Mouse (Mus musculus): Measurements from ENCODE around the gene Elk1. TPM values are rescaled to one million over a fixed set of nuclear protein-coding genes. Genes with fewer than 3 reads are reported as not detected.

Elk1 gene
- polyA plus RNA-seq (2015; fragmentation: Illumina TruSeq; extraction: RNeasy Lipid Tissue Mini Kit (QIAGEN cat#74804); ENCODE audit: low read depth, low replicate concordance), result 45.5 TPM

GRCm38 (mm10) chrX:20950191-20950880, at the start of gene Elk1:
Gene Elk1, minus strand, starts transcription at chrX:20950608.

GRCm38 (mm10) chrX:20961477-20962378, 11.3 kb upstream of the Elk1 start, which contains the start of gene Uxt:
Gene Uxt, minus strand, starts transcription at chrX:20962017.

GRCm38 (mm10) chrX:20931364-20931763, 19.0 kb downstream of the Elk1 start, which contains the start of gene Cfp:
Gene Cfp, minus strand, starts transcription at chrX:20931555.

GRCm38 (mm10) chrX:20920844-20921364, 29.5 kb downstream of the Elk1 start, which contains the start of gene Syn1:
Gene Syn1, minus strand, starts transcription at chrX:20921004.

Other genes starting within 250 kb of the Elk1 start
- 83.3 TPM for gene Usp11, start 246.7 kb downstream of the Elk1 start, polyA plus RNA-seq (2015; fragmentation: Illumina TruSeq; extraction: RNeasy Lipid Tissue Mini Kit (QIAGEN cat#74804); ENCODE audit: low read depth, low replicate concordance)
- gene Araf, start 152.8 kb downstream of the Elk1 start, polyA plus RNA-seq (2015; fragmentation: Illumina TruSeq; extraction: RNeasy Lipid Tissue Mini Kit (QIAGEN cat#74804); ENCODE audit: low read depth, low replicate concordance), result 296 TPM
- gene Timp1, start 80.4 kb downstream of the Elk1 start, polyA plus RNA-seq (2015; fragmentation: Illumina TruSeq; extraction: RNeasy Lipid Tissue Mini Kit (QIAGEN cat#74804); ENCODE audit: low read depth, low replicate concordance), result 1.1 TPM
- gene Syn1, start 29.6 kb downstream of the Elk1 start, polyA plus RNA-seq (2015; fragmentation: Illumina TruSeq; extraction: RNeasy Lipid Tissue Mini Kit (QIAGEN cat#74804); ENCODE audit: low read depth, low replicate concordance), result 332 TPM
- gene Cfp, start 19.1 kb downstream of the Elk1 start, polyA plus RNA-seq (2015; fragmentation: Illumina TruSeq; extraction: RNeasy Lipid Tissue Mini Kit (QIAGEN cat#74804); ENCODE audit: low read depth, low replicate concordance), result 11.3 TPM
- 25.5 TPM for gene Uxt, start 11.4 kb upstream of the Elk1 start, polyA plus RNA-seq (2015; fragmentation: Illumina TruSeq; extraction: RNeasy Lipid Tissue Mini Kit (QIAGEN cat#74804); ENCODE audit: low read depth, low replicate concordance)
- 10.8 TPM for gene Zfp182, start 111.7 kb upstream of the Elk1 start, polyA plus RNA-seq (2015; fragmentation: Illumina TruSeq; extraction: RNeasy Lipid Tissue Mini Kit (QIAGEN cat#74804); ENCODE audit: low read depth, low replicate concordance)
- gene Spaca5, start 117.8 kb upstream of the Elk1 start, polyA plus RNA-seq (2015; fragmentation: Illumina TruSeq; extraction: RNeasy Lipid Tissue Mini Kit (QIAGEN cat#74804); ENCODE audit: low read depth, low replicate concordance), result not detected
- gene Zfp300, start 138.9 kb upstream of the Elk1 start, polyA plus RNA-seq (2015; fragmentation: Illumina TruSeq; extraction: RNeasy Lipid Tissue Mini Kit (QIAGEN cat#74804); ENCODE audit: low read depth, low replicate concordance), result 2.8 TPM
- not detected for gene Ssxa1, start 165.2 kb upstream of the Elk1 start, polyA plus RNA-seq (2015; fragmentation: Illumina TruSeq; extraction: RNeasy Lipid Tissue Mini Kit (QIAGEN cat#74804); ENCODE audit: low read depth, low replicate concordance)
- not detected for gene Gm21876, start 225.0 kb upstream of the Elk1 start, polyA plus RNA-seq (2015; fragmentation: Illumina TruSeq; extraction: RNeasy Lipid Tissue Mini Kit (QIAGEN cat#74804); ENCODE audit: low read depth, low replicate concordance)

Measured in brain, adult 10 weeks (tissue).